Mouse (Mus musculus): ENCODE results near the gene Apol7a.

GRCm38 (mm10) chr15:77342962-77343526 is 55.9 kb downstream of the Apol7a start:
- no peak for TF ChIP-seq CTCF (IDR thresholded peaks at IDR 0.05; ENCODE audit: low read depth, low read length)
- no peak for TF ChIP-seq POLR2A (IDR thresholded peaks at IDR 0.05; ENCODE audit: extremely low read depth, insufficient read depth, low read length)
